Mouse (Mus musculus): ENCODE data around the gene Rab8b. TPM values are rescaled to one million over a fixed set of nuclear protein-coding genes. Genes with fewer than 3 reads are reported as not detected.

Gene Rab8b
- polyA plus RNA-seq, 1 experiment from 2014 or later: 30.6 TPM

Other genes starting within 250 kb of the Rab8b start
- 0.08 and 0.22 TPM in 2 replicates for gene Car12, start 206.0 kb downstream of the Rab8b start, polyA plus RNA-seq (2015; fragmentation: Nextera tagmentation; extraction: Ambion mirVana)
- gene Aph1b, start 124.2 kb downstream of the Rab8b start, polyA plus RNA-seq (2015; fragmentation: Nextera tagmentation; extraction: Ambion mirVana): 1.9 and 2.0 TPM in 2 replicates
- gene Gm10647, start 122.6 kb downstream of the Rab8b start, polyA plus RNA-seq (2015; fragmentation: Nextera tagmentation; extraction: Ambion mirVana): 0.32 and 0.42 TPM in 2 replicates
- 3.8 and 4.0 TPM in 2 replicates for gene Aph1c, start 85.0 kb downstream of the Rab8b start, polyA plus RNA-seq (2015; fragmentation: Nextera tagmentation; extraction: Ambion mirVana)
- 406 and 455 TPM in 2 replicates for gene Rps27l, start 26.4 kb upstream of the Rab8b start, polyA plus RNA-seq (2015; fragmentation: Nextera tagmentation; extraction: Ambion mirVana)
- gene Lactb, start 55.8 kb upstream of the Rab8b start, polyA plus RNA-seq (2015; fragmentation: Nextera tagmentation; extraction: Ambion mirVana): 3.6 and 4.4 TPM in 2 replicates
- gene Tpm1, start 129.7 kb upstream of the Rab8b start, polyA plus RNA-seq (2015; fragmentation: Nextera tagmentation; extraction: Ambion mirVana): 122 and 145 TPM in 2 replicates

Measured in liver, embryonic 16.5 days (tissue).